Mouse (Mus musculus): ENCODE results near the gene Heatr6.

Heatr6 gene

GRCm38 (mm10) chr11:83747376-83748265 is 5.9 kb upstream of the Heatr6 start:
- DNase-seq (ENCODE audit: low spot score): no peak

DNA sequence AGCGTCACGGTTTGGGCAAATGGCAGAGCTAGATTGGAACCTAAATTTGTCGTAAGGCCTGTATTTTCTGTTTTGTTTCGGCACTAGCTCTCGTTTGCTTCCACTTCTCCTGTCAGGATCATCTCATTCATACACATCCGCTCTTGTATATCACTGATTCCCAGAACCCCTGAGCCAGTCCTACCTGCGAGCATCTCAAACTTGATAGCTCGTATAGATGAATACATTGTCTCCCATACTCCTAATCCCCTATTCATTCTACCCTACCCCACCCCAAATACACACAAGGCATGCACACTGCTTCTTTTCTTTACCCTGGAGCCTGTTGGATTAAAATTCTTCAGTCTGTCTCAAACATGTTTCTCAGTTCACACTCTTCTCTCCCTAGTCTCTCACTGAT is 731 bp downstream of the Heatr6 start:
- no peak for DNase-seq (ENCODE audit: low spot score)

DNA sequence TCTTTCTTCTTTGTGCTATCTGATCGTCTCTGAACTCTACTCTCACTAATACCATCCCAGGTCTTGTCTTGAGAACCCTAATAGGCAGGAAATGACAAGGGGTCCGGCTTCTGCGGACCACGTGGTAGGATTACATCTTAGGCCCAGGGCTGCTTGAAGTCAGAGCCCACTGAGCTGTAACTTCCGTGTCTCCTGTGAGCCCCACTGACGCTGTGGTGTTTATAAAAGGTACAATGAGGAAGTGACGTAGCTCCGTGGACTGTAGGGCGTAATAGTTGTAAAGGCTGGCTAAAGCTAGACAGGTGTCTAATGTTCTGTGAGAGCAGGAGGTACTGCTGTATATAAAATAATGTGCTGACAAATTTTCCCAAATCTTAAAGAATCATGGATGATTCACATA is 13.8 kb downstream of the Heatr6 start:
- DNase-seq (ENCODE audit: low spot score): no peak

GRCm38 (mm10) chr11:83768976-83769375 is 15.5 kb downstream of the Heatr6 start:
- no peak for DNase-seq (ENCODE audit: low spot score)

- no peak for DNase-seq (ENCODE audit: low spot score)
These were observed 17.5 kb downstream of the Heatr6 start for GRCm38 (mm10) chr11:83771014-83771413.

- no peak for DNase-seq (ENCODE audit: low spot score)
These were observed 18.8 kb downstream of the Heatr6 start for GRCm38 (mm10) chr11:83772341-83772740.

DNA sequence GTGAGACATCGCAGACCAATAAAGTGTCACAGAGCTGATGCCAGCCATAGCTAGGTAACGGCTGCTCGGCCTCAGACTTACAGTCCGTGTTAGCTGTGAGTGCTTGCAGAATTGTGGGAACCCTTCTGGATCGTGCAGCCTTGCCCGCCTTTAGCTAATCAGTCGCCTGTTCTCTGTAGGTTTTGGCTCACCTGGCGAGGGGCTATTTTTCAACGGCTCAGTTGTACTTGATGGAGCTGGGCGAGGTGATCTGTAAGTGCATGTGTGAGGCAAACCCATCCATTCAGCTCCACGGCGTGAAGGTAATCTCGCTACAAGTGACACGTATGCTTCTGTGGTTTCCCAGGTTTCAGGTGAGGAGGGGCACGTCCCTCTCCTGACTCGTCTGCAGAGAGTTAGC is 20.2 kb downstream of the Heatr6 start:
- DNase-seq (ENCODE audit: low spot score): no peak

- no peak for DNase-seq (ENCODE audit: low spot score)
These were observed 20.8 kb downstream of the Heatr6 start for GRCm38 (mm10) chr11:83774324-83774723.

GRCm38 (mm10) chr11:83776798-83777197 is 23.3 kb downstream of the Heatr6 start:
- no peak for DNase-seq (ENCODE audit: low spot score)

GRCm38 (mm10) chr11:83783931-83784600 is 30.6 kb downstream of the Heatr6 start:
- DNase-seq (ENCODE audit: low spot score): no peak

DNA sequence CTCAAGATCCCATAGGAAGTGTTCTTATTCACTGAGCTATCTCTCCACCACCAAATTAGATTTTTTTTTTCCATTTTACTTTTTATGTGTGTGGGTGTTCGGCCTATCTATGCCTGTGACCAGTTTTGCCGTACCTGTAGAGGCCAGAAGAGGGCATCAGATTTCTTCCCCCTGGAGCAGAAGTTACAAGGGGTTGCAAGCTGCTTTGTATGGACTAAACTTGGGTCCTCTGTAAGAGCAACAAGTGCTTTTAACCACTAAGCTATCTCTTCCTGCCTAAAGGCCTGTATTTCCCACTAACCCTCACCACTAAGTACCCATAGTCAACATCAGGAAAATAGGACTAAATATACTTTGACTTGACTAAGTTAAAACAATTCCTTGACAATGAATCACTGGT is 31.2 kb downstream of the Heatr6 start:
- no peak for DNase-seq (ENCODE audit: low spot score)

GRCm38 (mm10) chr11:83785366-83785765 is 31.9 kb downstream of the Heatr6 start:
- peak; percentile 27 for DNase-seq (ENCODE audit: low spot score)

DNA sequence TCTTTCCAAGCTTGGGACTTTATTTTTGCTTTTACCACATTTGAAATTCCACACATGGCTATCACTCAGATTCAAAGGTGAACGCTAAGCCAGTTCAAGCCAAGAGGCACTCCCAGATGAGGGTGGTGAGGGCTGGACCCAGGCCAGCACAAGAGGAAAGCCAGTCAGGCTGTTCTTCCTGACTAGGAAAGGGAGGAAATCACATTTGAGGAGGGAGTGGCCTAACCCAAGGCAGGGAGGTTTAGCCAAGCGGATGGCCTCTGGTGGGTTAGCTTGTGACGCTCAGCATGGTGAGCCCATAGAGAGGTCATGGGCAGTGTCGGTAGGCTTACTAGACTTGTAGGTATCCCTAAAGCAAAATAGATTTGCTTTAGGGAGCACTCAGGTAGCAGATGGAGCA is 33.3 kb downstream of the Heatr6 start:
- DNase-seq (ENCODE audit: low spot score): no peak

DNA sequence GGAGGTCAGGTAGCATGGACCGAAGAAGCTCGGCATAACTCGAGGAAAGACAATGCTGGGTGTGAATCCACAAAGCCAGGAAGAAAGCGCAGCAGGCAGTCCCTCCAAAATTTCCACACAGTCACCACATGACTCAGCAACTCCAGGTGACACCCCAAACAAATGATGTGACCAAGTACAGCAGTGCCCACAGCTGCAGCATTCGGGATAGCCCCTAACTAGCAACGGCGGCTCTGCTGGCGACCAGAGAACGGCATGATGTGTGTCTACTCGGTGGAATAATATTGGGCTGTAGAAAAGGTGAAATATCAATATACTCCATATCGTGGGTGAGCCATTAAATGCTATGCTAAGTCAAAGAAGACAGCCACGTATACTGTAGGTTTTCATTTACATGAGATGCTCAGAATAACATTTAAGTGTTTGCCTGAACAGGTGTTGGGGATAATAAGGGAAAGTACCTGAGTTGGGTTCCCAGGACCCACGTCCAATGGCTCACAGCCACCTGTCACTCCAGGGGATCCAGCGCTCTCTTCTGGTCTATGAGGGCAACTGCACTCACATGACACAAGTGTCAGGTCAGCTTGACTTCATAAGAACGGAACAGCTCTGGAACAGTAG is 34.0 kb downstream of the Heatr6 start:
- DNase-seq (ENCODE audit: low spot score): no peak

DNA sequence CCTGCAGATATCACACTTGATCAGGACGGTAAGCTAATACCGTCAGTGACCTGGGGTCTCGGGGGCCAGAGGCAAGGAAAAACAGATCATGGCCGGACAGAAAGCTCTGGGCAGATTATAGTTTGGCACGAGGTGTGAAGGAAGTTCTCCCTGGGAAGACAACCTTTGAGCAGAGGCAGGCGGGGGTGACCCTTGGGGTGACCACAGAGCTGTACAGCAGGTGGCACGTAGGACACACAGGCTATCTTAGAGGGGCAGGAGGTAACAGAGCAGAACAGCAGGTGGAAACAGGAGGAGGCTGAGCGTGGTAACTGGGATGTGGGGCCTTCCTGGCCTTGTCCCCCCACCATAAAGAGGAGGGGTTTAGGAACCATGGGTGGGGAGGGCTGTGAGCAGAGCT is 34.8 kb downstream of the Heatr6 start:
- no peak for DNase-seq (ENCODE audit: low spot score)

- no peak for DNase-seq (ENCODE audit: low spot score)
These were observed 35.8 kb downstream of the Heatr6 start for GRCm38 (mm10) chr11:83789259-83789658.

GRCm38 (mm10) chr11:83791133-83791532 is 37.6 kb downstream of the Heatr6 start:
- DNase-seq (ENCODE audit: low spot score): no peak

DNA sequence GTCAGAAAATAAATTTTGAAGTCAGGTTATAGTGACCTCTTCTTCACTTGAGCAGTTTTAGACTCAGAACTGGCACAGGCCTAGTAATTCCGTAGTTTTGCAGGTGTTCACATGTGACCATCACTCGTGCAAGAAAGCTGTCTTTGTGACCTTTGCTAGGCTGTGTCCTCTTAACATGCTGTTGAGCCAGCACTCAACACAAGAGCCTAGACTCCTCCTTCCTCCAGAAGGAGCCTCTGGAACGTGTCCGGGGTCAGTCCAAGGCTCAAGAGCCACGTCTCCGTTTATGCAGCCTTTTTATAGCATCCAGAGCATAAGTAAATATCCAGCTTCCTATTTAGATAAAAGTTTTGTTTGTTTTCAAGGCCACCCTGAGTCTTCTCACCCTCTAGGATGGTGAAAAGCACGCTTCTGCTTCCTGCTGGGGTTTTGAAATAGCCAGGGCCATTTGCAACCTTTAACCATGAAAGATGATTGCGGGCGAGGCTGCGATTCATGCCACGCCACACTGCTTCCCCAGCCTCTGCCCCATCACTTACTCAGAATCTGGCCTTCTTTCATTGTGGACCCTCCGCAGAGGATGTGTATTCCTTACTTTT is 38.9 kb downstream of the Heatr6 start:
- no peak for DNase-seq (ENCODE audit: low spot score)

DNA sequence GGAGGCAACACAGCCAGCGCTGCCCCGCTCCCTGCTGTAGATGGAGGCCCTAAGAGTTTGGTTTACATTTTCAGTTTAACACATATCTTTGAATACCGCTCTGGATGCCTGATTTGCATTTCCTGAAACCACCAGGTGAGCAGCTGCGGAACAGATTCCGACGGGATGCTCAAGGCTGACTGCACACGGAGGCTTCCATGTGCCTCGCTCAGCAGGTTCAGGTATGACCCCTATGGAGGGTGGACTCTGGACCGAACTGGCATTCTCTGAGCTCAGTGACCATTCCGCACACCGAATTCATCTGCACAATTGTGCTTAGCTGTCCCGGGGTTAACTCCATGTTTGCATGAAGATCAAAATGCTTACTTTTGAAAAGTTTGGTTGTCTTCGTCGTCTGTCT is 39.8 kb downstream of the Heatr6 start:
- no peak for DNase-seq (ENCODE audit: low spot score)

GRCm38 (mm10) chr11:83796112-83796511 is 42.6 kb downstream of the Heatr6 start:
- DNase-seq (ENCODE audit: low spot score): no peak

GRCm38 (mm10) chr11:83796980-83797608 is 43.6 kb downstream of the Heatr6 start:
- DNase-seq (ENCODE audit: low spot score): no peak

- DNase-seq (ENCODE audit: low spot score): no peak
These were observed 46.5 kb downstream of the Heatr6 start for GRCm38 (mm10) chr11:83799871-83800430.
